Mouse (Mus musculus) gastrocnemius, postnatal 36 days (tissue): ENCODE results near the gene Mex3b. TPM values are rescaled to one million over a fixed set of nuclear protein-coding genes. Genes with fewer than 3 reads are reported as not detected.

Source experiments
- DNase-seq, 2 experiments: peaks; one replicate each; pipeline ENCODE4 v3.0.0; 2022
- intact Hi-C: fragments of 180-260 bp; cut with DNase I; formaldehyde crosslinking; loops from one replicate; pipeline ENCODE4 v1.15.1; 2025
- long read RNA-seq, 2 experiments: library from polyadenylated mRNA; stranded (forward); transcript quantifications; one replicate each; pipeline ENCODE4 v2.0.0; 2021
- total RNA-seq, 2 experiments: library from RNA; stranded (reverse); gene quantifications; 2 replicates each; pipeline ENCODE4 v1.2.3; 2021

Mex3b gene
- under 1 TPM; 0.72 to 0.74 TPM for total RNA-seq
- long read RNA-seq, experiment 1, partial matches to known transcripts = 0 of 1 reads
- long read RNA-seq, experiment 1, other reads (novel, unspliced or antisense) = 0 of 1 reads
- long read RNA-seq, experiment 2 = 0 reads

GRCm38 (mm10) chr7:82867271-82868121, at the start of gene Mex3b:
TSS of gene Mex3b (plus strand) at chr7:82867333.
- intact Hi-C loops = loop anchor here (5.0 to 10.0 kb wide), 3 partner anchors 150 to 807 kb away; no protein-coding TSS in a partner anchor
- DNase-seq = peak; percentile 34 to 48

DNA sequence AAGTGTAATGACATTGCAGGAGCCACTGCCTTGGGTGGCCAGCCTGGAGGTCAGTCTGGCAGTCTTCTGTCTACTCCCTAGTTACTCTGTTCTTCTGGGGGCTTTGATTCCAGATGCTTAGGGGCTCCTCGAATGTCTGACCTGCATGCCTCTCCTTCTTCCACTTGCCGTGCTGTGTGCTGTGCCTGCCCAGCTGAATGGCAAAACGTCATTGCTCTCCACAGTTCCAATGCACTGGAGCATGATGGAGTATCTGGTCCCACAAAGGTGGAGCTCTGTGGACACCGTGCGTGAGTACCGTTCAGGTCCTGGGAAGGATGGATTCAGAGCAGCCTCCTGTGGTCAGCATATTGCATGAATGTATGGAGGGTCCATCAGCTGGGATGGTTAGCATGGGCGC, 47.6 kb upstream of the Mex3b start:
- DNase-seq = no peak

GRCm38 (mm10) chr7:82820661-82821060, 46.5 kb upstream of the Mex3b start:
- no peak for DNase-seq
- intact Hi-C loops = no loop called here

More for the DNA sequence above, 47.6 kb upstream of the Mex3b start:
- intact Hi-C loops = no loop called here

DNA sequence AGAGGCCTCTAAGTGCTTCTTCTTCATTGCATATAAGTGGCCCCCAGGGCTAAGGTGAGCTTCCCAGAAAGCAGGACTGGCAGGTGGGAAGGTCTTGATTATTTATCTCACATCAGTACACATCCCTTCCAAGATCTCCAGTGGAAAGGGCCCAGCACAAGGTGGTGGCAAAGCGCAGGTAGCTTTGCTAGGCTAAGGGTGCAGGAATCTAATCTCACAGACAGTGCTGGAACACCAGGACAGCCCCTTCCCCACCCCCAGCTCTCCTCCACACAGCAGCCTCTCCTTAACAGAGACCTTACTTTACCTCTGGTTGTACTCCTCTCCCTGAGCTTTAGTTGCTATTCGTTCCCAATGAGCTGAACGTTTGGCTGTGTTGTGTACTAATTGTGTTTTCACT, 45.6 kb upstream of the Mex3b start:
- intact Hi-C loops = no loop called here
- no peak for DNase-seq

GRCm38 (mm10) chr7:82822528-82822927, 44.6 kb upstream of the Mex3b start:
- DNase-seq = no peak
- intact Hi-C loops = no loop called here

GRCm38 (mm10) chr7:82828193-82828592, 38.9 kb upstream of the Mex3b start:
- no peak for DNase-seq
- intact Hi-C loops = no loop called here

DNA sequence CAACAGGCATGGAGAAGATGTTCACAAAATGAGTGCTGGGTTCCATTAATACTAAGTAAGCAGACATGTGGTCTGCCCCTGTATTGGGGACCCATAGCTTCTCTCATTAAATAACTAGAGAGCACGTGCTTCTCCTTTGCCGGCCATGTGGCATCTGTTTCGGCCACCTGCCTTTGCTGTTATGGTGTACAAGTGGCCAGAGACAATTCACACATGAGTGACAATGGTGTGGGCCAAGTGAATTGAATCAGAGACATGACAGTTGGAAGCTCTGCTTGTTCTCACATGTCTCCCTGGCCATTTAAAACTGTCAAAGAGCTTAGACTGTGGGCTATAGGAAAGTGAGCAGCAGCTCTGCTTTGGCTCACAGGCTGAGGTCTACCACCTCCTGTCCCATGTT, 37.6 kb upstream of the Mex3b start:
- no peak for DNase-seq
- intact Hi-C loops = no loop called here

GRCm38 (mm10) chr7:82834471-82834870, 32.7 kb upstream of the Mex3b start:
- DNase-seq = no peak
- intact Hi-C loops = no loop called here

- no peak for DNase-seq
- intact Hi-C loops = no loop called here
Measured at GRCm38 (mm10) chr7:82838414-82838813, 28.7 kb upstream of the Mex3b start.

GRCm38 (mm10) chr7:82838965-82839675, 28.0 kb upstream of the Mex3b start:
- DNase-seq = no peak
- intact Hi-C loops = no loop called here

DNA sequence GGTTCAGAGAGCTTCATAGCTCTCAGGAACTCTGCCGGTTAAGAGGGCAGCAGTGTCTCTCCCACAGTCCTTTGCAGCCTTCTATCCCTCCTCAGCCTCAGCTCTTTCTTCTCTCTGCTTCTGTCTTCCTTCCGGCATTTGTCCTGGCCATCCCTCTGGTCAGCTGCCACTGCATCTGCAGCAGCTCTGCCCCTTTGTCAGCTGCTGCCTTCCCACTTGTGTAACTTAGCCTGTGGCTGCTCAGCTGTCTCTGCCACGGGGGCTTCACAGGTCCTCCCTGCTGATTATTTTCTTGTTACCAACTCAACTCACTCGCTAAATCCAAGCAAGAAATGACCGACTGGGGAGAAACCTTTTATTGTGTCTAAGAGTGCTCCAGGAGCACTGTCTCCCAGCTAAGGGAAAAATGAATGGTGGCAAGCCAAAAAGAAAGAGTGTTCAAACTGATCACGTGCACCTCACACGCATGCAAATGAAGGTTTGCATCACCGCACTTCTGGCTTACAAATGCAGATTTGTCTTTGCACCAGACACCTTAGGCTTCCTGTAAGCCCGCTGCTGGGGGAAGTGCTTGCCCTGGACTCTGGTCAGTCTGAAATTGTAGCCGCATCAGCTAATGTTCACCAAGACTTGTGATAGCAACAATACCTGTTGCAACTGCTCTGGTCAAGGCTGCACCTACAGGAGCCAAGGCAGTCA, 24.8 kb upstream of the Mex3b start:
- no peak for DNase-seq
- intact Hi-C loops = no loop called here

GRCm38 (mm10) chr7:82850756-82851155, 16.4 kb upstream of the Mex3b start:
- no peak for DNase-seq

GRCm38 (mm10) chr7:82851670-82852069, 15.5 kb upstream of the Mex3b start:
- DNase-seq = no peak
- intact Hi-C loops = no loop called here

More at GRCm38 (mm10) chr7:82850756-82851155, 16.4 kb upstream of the Mex3b start:
- intact Hi-C loops = no loop called here

DNA sequence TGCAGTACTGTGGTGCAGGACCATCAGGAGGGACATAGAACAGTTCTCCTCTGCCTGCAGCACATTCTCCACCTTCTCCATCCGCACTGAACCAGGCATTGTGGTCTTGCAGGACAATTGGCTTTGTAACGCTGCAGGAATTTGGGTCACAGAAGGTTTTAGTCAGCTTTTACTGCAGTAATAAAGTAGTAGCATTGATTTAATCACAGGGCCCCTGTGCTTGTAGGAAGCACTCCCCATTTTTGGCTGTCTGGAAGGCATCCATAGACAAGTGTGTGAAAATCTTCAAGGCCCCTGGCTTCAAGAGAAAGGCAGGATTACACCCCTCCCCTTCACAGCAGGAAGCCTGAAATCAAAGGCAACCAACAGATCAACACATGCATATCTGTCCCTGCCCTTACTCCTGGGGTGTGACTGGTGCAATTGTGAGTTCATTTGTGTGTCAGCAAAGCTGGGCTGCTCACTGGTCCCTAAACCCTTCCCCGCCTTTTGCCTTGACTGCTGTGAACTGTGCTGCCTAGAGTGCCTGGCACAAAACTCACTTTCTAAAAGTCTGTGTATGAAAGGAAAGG, 12.9 kb upstream of the Mex3b start:
- intact Hi-C loops = no loop called here
- no peak for DNase-seq

DNA sequence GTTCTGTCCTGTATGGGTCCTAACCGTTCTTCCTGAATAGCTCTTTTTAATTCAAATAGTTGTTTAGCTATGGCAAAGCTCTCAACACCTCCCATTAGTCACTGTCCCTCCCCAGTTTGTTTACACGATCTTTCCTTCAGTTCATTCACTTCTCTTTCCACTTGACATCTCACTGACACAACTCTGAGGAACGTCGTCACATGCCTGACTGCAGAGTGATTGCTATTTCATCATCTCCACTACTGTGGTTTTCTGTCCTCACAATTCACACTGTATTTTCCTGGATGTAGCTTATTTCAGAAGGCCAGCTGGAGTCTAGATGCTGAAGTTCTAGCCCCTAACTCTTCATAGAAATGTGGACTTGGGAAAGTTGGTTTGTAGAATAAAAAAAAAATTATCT, 8.5 kb upstream of the Mex3b start:
- intact Hi-C loops = no loop called here
- no peak for DNase-seq

GRCm38 (mm10) chr7:82860626-82861025, 6.5 kb upstream of the Mex3b start:
- intact Hi-C loops = loop anchor here (10.0 kb wide), 2 partner anchors 684 to 814 kb away; no protein-coding TSS in a partner anchor

GRCm38 (mm10) chr7:82863341-82863740, 3.8 kb upstream of the Mex3b start:
- DNase-seq = no peak
- intact Hi-C loops = loop anchor here (10.0 kb wide), 2 partner anchors 681 to 811 kb away; no protein-coding TSS in a partner anchor

More at GRCm38 (mm10) chr7:82860626-82861025, 6.5 kb upstream of the Mex3b start:
- no peak for DNase-seq

- no peak for DNase-seq
- intact Hi-C loops = loop anchor here (10.0 kb wide), 2 partner anchors 680 to 810 kb away; no protein-coding TSS in a partner anchor
Measured at GRCm38 (mm10) chr7:82864260-82864990, 2.7 kb upstream of the Mex3b start.

- intact Hi-C loops = loop anchor here (5.0 to 10.0 kb wide), 3 partner anchors 148 to 810 kb away; no protein-coding TSS in a partner anchor
- no peak for DNase-seq
Measured at GRCm38 (mm10) chr7:82864991-82865771, 2.0 kb upstream of the Mex3b start.
